9 mouse cellular contexts compared by ENCODE assay signal in the genomic region with DNA sequence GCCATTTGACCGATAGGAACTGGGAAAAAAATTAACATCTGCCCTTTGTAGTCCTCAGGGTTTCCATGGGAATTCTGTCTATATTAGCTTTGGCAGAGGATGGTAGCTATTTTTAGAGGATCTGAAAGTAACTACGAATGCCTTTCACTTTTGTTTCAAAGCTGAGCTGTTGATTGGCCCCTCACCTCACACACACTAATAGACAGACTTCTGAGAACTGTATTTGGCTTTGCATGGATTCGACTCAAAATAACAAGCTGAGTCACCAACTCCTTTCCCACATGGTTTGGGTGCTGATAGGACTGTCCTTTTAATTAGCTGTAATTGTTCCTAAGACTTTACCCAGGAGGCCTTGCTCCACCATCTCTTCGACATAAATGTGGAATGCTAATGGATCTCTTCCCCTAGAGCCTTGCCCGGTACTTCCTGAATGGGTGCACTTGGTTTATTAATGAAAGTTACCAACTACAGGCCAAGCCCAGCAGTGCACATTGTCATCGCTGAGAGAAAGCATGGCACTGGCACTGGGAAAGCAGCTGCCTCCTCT.
DNase-seq lines count a peak whose midpoint lies in the region; TF ChIP-seq lines count a peak whose summit lies in the region.
"Had no signal": no experiment of that assay in that cellular context is flagged by ENCODE, and none has a peak within 500 bp of the region (broad histone marks: within the 10 kb centered on the region; RNA-seq: fewer than 3 reads in every experiment).

No protein-coding gene starts in this region.

- dilution Hi-C loops in CH12.LX (cut with MboI; ENCODE audit: extremely low pct_ligation_motif_present, extremely low pct_unique_long_range_greater_than_20kb, low sequenced_read_pairs): no loop called here

- TF ChIP-seq EP300 in CH12.LX (IDR thresholded peaks at IDR 0.05; ENCODE audit: low read length): peak; percentile 48

- no peak for TF ChIP-seq POLR2A in CH12.LX (IDR thresholded peaks at IDR 0.05; ENCODE audit: low read depth, low read length)

- peak; percentile 0 for DNase-seq in left cerebral cortex, postnatal 4 days
- no peak for DNase-seq in left cerebral cortex, adult 18-20 months (ENCODE audit: low spot score in 2 of 2)
- peak; percentile 35 for DNase-seq in CH12.LX (ENCODE audit: extremely low read depth)
- DNase-seq in heart, adult 9 months (ENCODE audit: low spot score in 2 of 2): peak; percentile 23 to 46
- peak; percentile 5 to 20 for DNase-seq in layer of hippocampus, postnatal 14 days (ENCODE audit: low spot score in 2 of 2)
- no peak for DNase-seq in adrenal gland, adult 8-10 months
- no peak for DNase-seq in thymus, postnatal 0 days (ENCODE audit: low spot score)
- DNase-seq in adrenal gland, postnatal 36 days: no peak
- DNase-seq: gastrocnemius, postnatal 14 days had no signal

- no peaks in the 10 kb centered on the region for H3K27me3 ChIP-seq in CH12.LX (replicated peaks)

- in situ Hi-C loops in CH12.LX (cut with MboI; ENCODE audit: low pct_ligation_motif_present, low pct_unique_long_range_greater_than_20kb, low sequenced_read_pairs): no loop called here

- peak overlapping the region; percentile 49 for H3K27ac ChIP-seq in CH12.LX (ENCODE audit: insufficient read depth, low read depth)

- no peak for TF ChIP-seq CTCF in CH12.LX (conservative IDR thresholded peaks at IDR 0.05 in 1 of 2, IDR thresholded peaks at IDR 0.05 in 1 of 2; ENCODE audit: low read depth in 2 of 2, low read length in 2 of 2)

- peak overlapping the region; percentile 69 for H3K9ac ChIP-seq in CH12.LX (ENCODE audit: insufficient read depth, low read depth)

- TF ChIP-seq RAD21 in CH12.LX (IDR thresholded peaks at IDR 0.05; ENCODE audit: low read depth, low read length): no peak

- H3K79me2 ChIP-seq in CH12.LX (replicated peaks; ENCODE audit: control insufficient read depth, extremely low read depth, insufficient read depth, poor library complexity, severe bottlenecking): no peaks in the 10 kb centered on the region

- no peaks in the 10 kb centered on the region for H3K9me3 ChIP-seq in CH12.LX (replicated peaks; ENCODE audit: low read length)

- peaks cover 0 to 2% of the 10 kb centered on the region in 2 experiments for H3K36me3 ChIP-seq in CH12.LX (replicated peaks in 1 of 2; ENCODE audit: control insufficient read depth in 1 of 2, insufficient read depth in 1 of 2, low read length in 1 of 2)

- peak overlapping the region; percentile 13 to 41 (median 33) for H3K4me3 ChIP-seq in CH12.LX (replicated peaks in 1 of 3; ENCODE audit: low read depth in 2 of 3, low read length in 2 of 3, poor library complexity in 1 of 3)

- intact Hi-C loops in left cerebral cortex, postnatal 4 days (cut with DNase I): no loop called here

- H3K4me1 ChIP-seq in CH12.LX (ENCODE audit: control insufficient read depth in 1 of 2, insufficient read depth in 2 of 2): peaks cover 0 to 11% of the 10 kb centered on the region in 2 experiments; a peak in 2 of 4 replicates

- peak overlapping the region; percentile 99 for H3K4me2 ChIP-seq in CH12.LX (ENCODE audit: insufficient read depth, low read depth, poor library complexity, severe bottlenecking)

TF ChIP-seq in CH12.LX, 34 proteins besides CTCF, POLR2A, EP300 and RAD21:
- TF ChIP-seq KAT2A (IDR thresholded peaks at IDR 0.05; ENCODE audit: insufficient replicate concordance, low read length) (no peak), IRF4 (IDR thresholded peaks at IDR 0.05; ENCODE audit: low read depth, low read length) (peak; percentile 50; the same call in 1 of the 2 replicates), ELF1 (IDR thresholded peaks at IDR 0.05; ENCODE audit: low read depth, low read length) (no peak), ZMIZ1 (IDR thresholded peaks at IDR 0.05; ENCODE audit: low read depth, low read length) (no peak), MEF2A (IDR thresholded peaks at IDR 0.05; ENCODE audit: borderline replicate concordance, low read depth, low read length) (peak; percentile 91), ETS1 (conservative IDR thresholded peaks at IDR 0.05; ENCODE audit: low read depth, low read length) (peak; percentile 53; the same call in 1 of the 2 replicates), MAFK (IDR thresholded peaks at IDR 0.05; ENCODE audit: insufficient replicate concordance, low read length) (0 out of 2 replicates have a peak, but pooled peaks have one; percentile 24)

Comparison
In these comparisons a context has a peak if more than half of its experiments do, and no peak if none do; other contexts are left out.
1. DNase-seq: peak in left cerebral cortex, postnatal 4 days (single experiment), CH12.LX (single experiment), heart, adult 9 months (2 of 2) and layer of hippocampus, postnatal 14 days (2 of 2); none in left cerebral cortex, adult 18-20 months (0 of 2), adrenal gland, adult 8-10 months (single experiment), thymus, postnatal 0 days (single experiment) and adrenal gland, postnatal 36 days (0 of 2).